Mouse (Mus musculus): ENCODE results near the gene Tm9sf2.

Gene Tm9sf2

DNA sequence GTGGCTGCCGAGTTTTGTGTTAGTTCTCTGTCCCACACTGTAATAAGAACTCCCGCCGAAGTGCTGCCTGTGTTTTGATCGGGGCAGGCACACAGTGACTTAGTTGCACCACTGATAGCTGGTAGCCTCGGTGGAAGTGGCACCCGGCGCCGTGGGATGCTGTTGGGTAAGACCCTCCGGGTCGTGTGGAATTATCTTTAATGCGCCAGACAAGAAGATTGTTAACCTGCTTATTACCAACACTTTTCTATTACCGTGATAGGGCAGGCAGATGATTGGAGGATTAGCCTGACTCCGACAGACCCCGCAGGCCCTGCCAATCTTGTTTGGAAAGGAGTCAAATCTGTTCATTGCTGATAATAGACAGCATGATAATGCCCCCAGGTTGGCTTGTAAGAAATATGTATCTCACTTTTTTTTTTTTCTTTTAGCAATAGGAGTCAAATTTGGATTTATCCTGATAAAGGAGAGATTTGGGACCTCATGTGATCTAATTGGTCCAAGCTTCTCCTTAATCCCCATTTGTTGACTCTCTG, 69.5 kb downstream of the Tm9sf2 start:
- no peak for DNase-seq (ENCODE audit: low spot score)

DNA sequence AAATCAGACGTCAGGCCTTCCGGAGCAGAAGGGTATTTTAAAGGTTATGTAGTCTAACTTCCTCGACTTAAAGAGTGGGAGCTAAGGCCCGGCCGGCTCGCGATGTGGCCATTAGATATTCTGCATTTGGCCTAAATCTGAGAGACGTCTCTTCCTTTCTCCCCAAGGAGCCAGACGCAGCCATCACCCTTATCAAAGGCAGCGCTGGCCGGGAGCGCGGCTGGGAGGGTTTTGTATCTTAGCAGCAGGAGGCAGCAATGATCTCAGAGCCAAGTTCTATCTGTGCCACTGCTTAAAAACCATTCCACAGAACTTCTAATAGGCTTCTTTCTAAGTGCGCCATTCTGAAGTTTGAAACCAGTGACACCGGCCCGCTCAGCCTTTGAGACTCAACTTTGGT, 72.4 kb downstream of the Tm9sf2 start:
- no peak for DNase-seq (ENCODE audit: low spot score)

DNA sequence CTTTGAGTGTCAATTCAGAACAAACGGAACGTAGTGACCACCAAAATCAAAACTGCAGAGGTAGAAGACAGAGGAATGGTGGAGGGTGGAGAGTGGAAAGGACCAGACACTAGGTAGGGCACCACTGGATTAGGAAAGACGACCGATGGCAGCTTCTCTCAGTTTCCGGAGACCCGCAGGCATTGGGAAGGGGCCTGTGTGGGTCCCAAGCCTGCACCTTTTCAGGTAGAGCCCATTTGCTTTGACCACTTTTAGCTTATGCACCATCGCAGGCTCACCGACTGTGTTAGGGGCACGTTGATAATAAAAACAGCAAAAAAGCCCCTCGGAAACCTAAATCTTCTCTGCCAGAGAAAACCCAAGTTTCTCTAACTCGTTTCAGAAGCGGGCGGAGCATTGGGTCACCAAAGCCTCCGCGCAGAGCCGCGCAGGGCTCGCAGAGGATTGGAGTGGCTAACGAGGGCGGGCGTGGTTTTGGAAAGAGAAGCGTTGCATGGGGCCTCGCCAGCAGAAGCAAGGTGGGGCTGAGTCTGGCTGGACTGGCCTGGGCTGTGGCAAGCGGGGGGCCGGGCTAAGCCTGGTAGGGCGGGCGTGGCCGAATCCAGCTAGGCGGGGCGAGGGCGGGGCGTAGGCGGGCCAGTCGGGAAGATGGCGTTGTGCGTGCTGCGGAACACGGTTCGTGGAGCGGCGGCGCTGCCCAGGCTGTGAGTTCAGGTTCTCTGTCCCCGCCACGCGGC, 74.4 kb downstream of the Tm9sf2 start, which contains the start of gene Clybl:
Clybl (plus strand) TSS at position 627 of the 737 bp plus-strand sequence.
- peak; percentile 89 for DNase-seq (ENCODE audit: low spot score)

DNA sequence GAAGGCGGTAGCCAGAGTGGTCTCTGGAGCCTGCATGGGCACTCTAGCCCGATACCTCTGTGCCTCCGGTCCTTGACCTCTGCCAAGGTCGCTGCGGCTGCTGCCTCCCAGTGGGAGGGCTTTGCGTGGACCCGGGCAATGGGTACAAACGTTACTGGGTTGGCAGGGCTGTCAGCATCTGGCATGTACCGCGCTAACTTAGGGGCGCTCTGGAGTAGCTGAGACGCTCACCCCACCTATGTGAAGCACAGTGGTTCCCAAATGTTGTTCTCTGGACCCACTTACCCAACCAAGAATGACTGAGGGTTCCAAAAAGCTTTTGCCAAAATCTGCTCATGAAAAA, 74.9 kb downstream of the Tm9sf2 start:
- DNase-seq (ENCODE audit: low spot score): no peak

DNA sequence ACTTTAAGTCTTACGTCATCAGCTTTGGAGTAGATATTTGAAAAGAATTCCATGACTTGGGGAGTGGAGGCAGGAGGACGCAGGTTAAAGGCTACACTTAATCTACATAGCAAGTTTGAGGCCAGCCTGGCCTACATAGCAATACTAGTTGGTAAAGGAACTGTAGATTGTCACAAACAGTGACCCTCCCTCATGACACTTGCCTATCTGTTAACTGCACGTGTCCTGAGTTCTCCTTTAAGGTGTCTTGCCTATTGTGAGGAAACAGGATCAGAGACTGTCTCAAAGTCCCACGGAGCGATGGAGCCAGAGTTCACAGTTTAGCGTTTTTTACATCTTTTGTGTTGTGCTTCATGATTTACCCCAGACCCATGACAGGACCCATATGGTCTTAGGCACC, 75.4 kb downstream of the Tm9sf2 start:
- no peak for DNase-seq (ENCODE audit: low spot score)

DNA sequence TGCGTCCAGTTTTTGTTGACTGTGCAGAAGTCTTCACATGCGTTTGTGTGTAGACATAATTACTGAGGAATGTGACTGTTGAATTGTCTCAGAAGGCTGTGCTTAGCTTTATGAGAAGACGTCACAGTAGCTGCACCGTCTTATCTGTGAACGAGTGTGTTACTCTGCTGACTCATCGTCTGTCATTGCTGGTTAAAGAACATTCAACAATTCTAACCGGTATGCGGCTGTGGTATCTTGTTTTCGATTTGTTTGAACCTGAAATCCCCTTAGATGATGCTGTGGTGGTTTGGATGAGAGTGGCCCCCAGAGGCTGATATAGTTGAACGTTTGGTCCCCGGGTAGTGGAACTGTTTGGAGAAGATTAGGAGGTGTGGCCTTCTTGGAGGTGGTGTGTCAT, 77.1 kb downstream of the Tm9sf2 start:
- no peak for DNase-seq (ENCODE audit: low spot score)

DNA sequence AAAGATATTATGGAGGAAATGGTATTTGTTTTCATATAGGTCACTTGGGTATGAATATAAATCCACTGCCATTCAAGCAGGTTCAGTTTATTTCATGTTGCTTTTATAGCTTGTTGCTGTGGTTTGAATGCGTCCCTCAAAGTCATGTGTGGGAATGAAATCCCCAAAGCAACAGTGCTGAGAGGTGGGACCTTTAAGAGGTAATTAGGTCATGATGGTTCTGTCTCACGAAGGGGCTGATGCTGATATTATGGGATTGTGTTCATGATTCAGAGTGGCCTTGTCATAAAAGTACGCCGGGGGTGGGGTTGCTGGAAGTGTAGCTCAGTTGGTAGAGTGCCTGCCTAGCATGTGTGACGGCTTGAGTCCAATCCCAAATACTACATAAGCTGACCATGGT, 81.4 kb downstream of the Tm9sf2 start:
- DNase-seq (ENCODE audit: low spot score): no peak

DNA sequence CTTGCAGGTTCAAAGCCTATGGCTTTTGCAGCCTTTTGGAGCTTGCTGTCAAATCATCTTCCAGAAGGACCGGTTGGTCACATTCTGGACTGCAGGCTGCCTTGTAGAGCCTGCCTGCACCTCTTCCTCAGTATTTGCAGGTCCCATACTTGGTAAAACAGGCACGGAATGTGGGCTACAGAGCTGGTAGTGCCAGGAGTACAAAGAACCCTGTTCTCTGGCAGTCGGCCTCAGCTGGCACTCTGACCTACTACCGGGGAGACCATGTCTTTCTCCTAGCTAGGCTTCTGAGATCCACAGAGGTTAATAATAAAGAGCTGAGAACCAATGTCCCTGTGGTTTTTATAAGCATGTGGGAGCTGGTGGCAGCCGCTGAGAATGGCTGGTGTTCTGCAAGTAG, 83.1 kb downstream of the Tm9sf2 start:
- no peak for DNase-seq (ENCODE audit: low spot score)

DNA sequence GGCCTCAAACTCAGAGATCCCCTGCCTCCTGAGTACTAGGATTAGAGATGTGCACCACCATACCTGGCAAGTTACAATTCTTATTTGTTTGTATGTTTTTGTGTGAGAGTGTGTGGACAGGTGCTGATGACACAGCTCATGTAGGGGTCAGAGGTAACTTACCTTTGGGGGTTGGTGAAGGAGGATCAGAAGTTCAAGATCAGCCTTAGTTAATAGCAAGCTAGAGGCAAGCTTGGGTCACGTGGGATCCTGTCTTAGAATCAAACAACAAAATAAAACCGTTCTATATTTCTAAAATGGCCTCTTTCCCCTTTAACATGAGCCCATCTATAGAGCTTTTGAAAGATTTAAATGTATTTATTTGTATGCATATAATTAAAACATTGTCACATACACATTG, 83.7 kb downstream of the Tm9sf2 start:
- DNase-seq (ENCODE audit: low spot score): no peak

DNA sequence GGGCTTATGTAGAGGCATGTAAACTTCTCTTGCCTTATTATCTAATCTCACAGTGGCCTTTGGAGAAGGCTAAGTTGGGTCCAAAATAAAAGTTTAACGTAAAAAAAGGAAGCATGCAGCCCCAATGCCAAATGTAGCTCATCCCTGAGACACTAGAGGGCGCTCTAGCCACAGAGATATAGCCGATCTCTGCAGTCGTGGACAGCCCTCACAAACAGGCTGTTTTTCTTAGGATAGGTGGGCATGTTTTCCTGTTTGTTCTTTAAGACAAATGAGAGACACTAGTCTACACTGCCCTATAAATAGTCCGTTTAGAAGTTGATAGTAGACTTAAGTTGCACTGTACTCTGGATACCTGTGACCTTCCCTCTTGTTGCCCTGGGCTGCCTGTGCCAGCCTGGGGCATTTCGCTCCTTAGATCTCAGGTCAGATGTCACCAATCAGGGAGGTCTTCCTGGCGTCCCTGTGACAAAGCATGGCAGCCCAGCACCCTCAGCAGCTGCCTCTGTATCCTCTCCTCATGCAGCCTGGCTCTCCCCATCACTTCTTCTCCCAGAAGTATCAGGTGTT, 84.2 kb downstream of the Tm9sf2 start:
- peak; percentile 45 for DNase-seq (ENCODE audit: low spot score)

DNA sequence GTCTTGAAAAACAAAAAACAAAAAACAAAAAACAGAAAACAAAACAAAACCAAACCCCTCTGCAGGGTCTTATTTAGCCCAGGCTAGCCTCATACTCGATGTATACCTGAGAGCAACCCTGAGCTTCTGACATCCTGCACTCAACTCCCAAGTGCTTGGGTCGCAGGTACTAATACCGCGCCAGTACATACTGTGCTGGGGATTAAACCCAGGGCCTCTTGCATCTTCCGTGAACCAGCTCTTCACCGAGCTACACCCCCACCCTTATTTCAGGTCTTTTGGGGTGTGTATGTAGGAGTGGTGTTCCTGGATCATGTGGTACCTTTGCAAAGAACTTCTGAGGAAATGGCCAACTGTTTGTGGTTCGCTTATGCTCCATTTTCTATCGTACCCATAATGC, 87.8 kb downstream of the Tm9sf2 start:
- no peak for DNase-seq (ENCODE audit: low spot score)

DNA sequence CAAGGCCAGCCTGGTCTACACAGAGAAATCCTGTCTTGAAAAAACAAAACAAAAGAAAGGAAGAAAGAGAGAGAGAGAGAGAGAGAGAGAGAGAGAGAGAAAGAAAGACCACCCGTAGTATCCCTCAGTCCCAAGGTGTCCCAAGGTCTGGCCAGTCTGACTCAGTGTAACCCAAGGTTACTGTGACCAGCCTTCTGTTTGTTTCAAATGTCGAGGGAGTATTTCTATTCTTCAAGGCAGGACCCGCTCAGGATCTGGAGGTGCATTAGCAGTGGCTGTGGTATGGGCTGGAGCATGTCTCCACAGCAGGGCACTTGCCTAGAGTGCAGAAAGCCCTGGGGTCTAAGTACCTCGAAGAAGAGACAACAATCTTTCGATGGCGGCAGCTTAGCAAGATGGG, 90.0 kb downstream of the Tm9sf2 start:
- DNase-seq (ENCODE audit: low spot score): no peak

DNA sequence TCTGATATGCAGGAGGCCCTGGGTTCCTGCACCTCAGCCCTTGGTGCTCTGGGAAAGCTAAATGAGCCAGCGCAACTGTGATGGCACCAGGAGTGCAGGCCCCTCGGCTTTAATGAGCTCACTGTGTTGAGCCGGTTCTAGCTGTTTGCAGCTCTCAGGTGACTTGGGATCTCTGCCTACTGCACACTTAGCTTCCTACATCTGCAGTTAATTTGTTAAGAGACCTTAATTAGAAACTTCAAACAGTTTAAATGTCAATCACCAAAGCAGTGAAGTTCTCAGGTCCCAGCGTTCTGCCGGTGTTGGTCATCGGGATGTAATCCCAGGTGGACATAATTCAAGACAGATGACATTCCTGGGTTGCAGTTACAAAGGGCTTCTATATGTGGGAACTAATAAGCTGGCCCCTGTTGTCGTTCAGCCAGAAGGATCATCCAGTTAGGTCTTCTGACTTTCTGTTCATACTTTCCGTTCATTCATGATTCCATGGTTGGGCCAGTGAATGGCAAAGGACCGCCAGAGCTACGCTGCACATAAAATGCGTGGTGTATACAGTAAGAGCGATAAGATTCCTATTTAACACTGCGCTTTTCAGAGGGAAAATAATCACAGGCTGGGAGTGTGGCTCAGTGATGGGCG, 93.5 kb downstream of the Tm9sf2 start:
- no peak for DNase-seq (ENCODE audit: low spot score)

DNA sequence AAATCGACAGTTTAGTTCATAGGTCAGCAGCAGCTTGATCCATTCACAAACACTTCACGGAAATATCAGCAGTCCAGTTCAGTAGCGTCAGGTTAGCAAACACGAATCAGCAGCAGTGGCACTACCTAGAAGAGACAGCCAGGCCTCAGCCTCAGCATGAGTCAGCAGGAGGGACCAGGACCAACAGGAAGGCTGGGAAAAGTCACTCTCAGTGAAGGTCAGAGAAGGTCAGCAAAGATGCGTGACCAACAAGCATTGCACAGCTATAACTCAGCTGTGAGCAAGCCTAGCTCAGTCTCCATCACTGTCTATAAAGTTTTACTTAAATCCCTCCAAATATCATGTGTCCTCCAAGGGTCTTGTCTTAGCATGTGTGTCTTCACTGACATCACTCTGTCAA, 102.3 kb downstream of the Tm9sf2 start:
- no peak for DNase-seq (ENCODE audit: low spot score)
